Mouse (Mus musculus) embryo, embryonic 10 days (tissue): Measurements from ENCODE around the gene Vezf1.

ENCODE experiments used
- DNase-seq: peaks from one replicate; pipeline ENCODE4 v3.0.0-alpha.2; 2015; ENCODE audit warnings: low spot score

Vezf1 gene

GRCm38 (mm10) chr11:88054589-88054988 is 13.5 kb upstream of the Vezf1 start:
- DNase-seq, result peak; percentile 55

- DNase-seq, result no peak
Measured at GRCm38 (mm10) chr11:88055777-88056176, 12.3 kb upstream of the Vezf1 start.

- no peak for DNase-seq
Measured at GRCm38 (mm10) chr11:88057788-88058187, 10.3 kb upstream of the Vezf1 start.

GRCm38 (mm10) chr11:88059141-88059540 is 8.9 kb upstream of the Vezf1 start:
- peak; percentile 87 for DNase-seq

GRCm38 (mm10) chr11:88061892-88062625 is 6.0 kb upstream of the Vezf1 start:
- no peak for DNase-seq

- DNase-seq, result no peak
Measured at GRCm38 (mm10) chr11:88065732-88066131, 2.3 kb upstream of the Vezf1 start.

GRCm38 (mm10) chr11:88067191-88067585 is 891 bp upstream of the Vezf1 start:
- DNase-seq, result peak; percentile 71

- DNase-seq, result peak; percentile 66
Measured at GRCm38 (mm10) chr11:88068411-88069245, 549 bp downstream of the Vezf1 start.

- no peak for DNase-seq
Measured at GRCm38 (mm10) chr11:88069246-88069570, 1.1 kb downstream of the Vezf1 start.

- DNase-seq, result no peak
Measured at GRCm38 (mm10) chr11:88070392-88070791, 2.3 kb downstream of the Vezf1 start.

GRCm38 (mm10) chr11:88071113-88071512 is 3.0 kb downstream of the Vezf1 start:
- DNase-seq, result no peak

GRCm38 (mm10) chr11:88073343-88073875 is 5.3 kb downstream of the Vezf1 start:
- no peak for DNase-seq

- DNase-seq, result no peak
Measured at GRCm38 (mm10) chr11:88075701-88076100, 7.6 kb downstream of the Vezf1 start.

GRCm38 (mm10) chr11:88076394-88076793 is 8.3 kb downstream of the Vezf1 start:
- no peak for DNase-seq

GRCm38 (mm10) chr11:88083699-88084098 is 15.6 kb downstream of the Vezf1 start:
- no peak for DNase-seq

- DNase-seq, result peak; percentile 99
Measured at GRCm38 (mm10) chr11:88086737-88087627, 18.9 kb downstream of the Vezf1 start.

- no peak for DNase-seq
Measured at GRCm38 (mm10) chr11:88089150-88089549, 21.1 kb downstream of the Vezf1 start.

- DNase-seq, result no peak
Measured at GRCm38 (mm10) chr11:88090293-88090692, 22.2 kb downstream of the Vezf1 start.

- DNase-seq, result no peak
Measured at GRCm38 (mm10) chr11:88091949-88092348, 23.9 kb downstream of the Vezf1 start.

- DNase-seq, result peak; percentile 25
Measured at GRCm38 (mm10) chr11:88097173-88097572, 29.1 kb downstream of the Vezf1 start.

- DNase-seq, result no peak
Measured at GRCm38 (mm10) chr11:88098021-88098729, 30.1 kb downstream of the Vezf1 start, which contains the start of gene Cuedc1. TSS of gene Cuedc1 (plus strand) at chr11:88098058.
